ENCODE assay signal across 8 mouse cellular contexts in genomic region chr12:80229010-80229800, GRCm38 (mm10). TPM values are rescaled to one million over a fixed set of nuclear protein-coding genes. Genes with fewer than 3 reads are reported as not detected.
DNase-seq lines count a peak whose midpoint lies in the region; ATAC-seq and TF ChIP-seq lines count a peak whose summit lies in the region.

No protein-coding gene starts in this region.

- peaks cover 69% of the 10 kb centered on the region for H3K4me1 ChIP-seq in intestine, embryonic 16.5 days (ENCODE audit: control insufficient read depth, insufficient read depth, low read length)

- no peak for TF ChIP-seq POLR2A in myocyte (IDR thresholded peaks at IDR 0.05; ENCODE audit: insufficient read length, low read depth)

- no peak overlapping the region for H3K4me3 ChIP-seq in left cerebral cortex, adult 2 months
- no peak overlapping the region for H3K4me3 ChIP-seq in intestine, embryonic 16.5 days (ENCODE audit: low read length)
- H3K4me3 ChIP-seq in myocyte, result peak overlapping the region; percentile 1

- no peak for TF ChIP-seq CTCF in left cerebral cortex, adult 2 months (IDR thresholded peaks at IDR 0.05)

- H3K27ac ChIP-seq in left cerebral cortex, adult 2 months, result peak overlapping the region; percentile 1; the same call in 1 of the 2 replicates
- H3K27ac ChIP-seq in intestine, embryonic 16.5 days (ENCODE audit: low read length), result peak overlapping the region; percentile 91

- peak overlapping the region; percentile 37 for H3K4me2 ChIP-seq in intestine, embryonic 16.5 days (ENCODE audit: low read depth, low read length)
- peak overlapping the region; percentile 75 for H3K4me2 ChIP-seq in myocyte (ENCODE audit: low read depth)

- H3K9me3 ChIP-seq in intestine, embryonic 16.5 days (ENCODE audit: control insufficient read depth, low read length), result 0 out of 2 replicates have a peak, but pooled peaks cover 3% of the 10 kb centered on the region

- ATAC-seq in common myeloid progenitor, adult 5-6 weeks (replicated peaks; ENCODE audit: low read depth, poor library complexity, severe bottlenecking), result peak; percentile 57
- ATAC-seq in intestine, embryonic 16.5 days, result peak; percentile 19

- no peak overlapping the region for H3ac ChIP-seq in myocyte (ENCODE audit: control insufficient read depth, insufficient read length)

- H3K9ac ChIP-seq in intestine, embryonic 16.5 days (ENCODE audit: low read depth, low read length), result peak overlapping the region; percentile 59

- H3K27me3 ChIP-seq in intestine, embryonic 16.5 days (replicated peaks; ENCODE audit: control insufficient read depth, insufficient read depth, low read length), result no peaks in the 10 kb centered on the region
- no peaks in the 10 kb centered on the region for H3K27me3 ChIP-seq in myocyte (ENCODE audit: control insufficient read depth, insufficient read depth, insufficient read length)

- H3K36me3 ChIP-seq in intestine, embryonic 16.5 days (ENCODE audit: control insufficient read depth, insufficient read depth, low read length), result no peaks in the 10 kb centered on the region
- no peaks in the 10 kb centered on the region for H3K36me3 ChIP-seq in myocyte (ENCODE audit: control insufficient read depth, insufficient read depth)

- intact Hi-C loops in left cerebral cortex, adult 2 months (cut with DNase I), result no loop called here

- WGBS in intestine, embryonic 16.5 days, result 35% methylated on average over 5 of the region's 5 CpGs

- no peak for DNase-seq in left cerebral cortex, adult 2 months (ENCODE audit: extremely low spot score in 1 of 2, low spot score in 2 of 2)
- DNase-seq in left cerebral cortex, adult 18-20 months (ENCODE audit: low spot score in 2 of 2), result no peak
- no peak for DNase-seq in embryo, embryonic 10 days (ENCODE audit: low spot score)
- no peak for DNase-seq in layer of hippocampus, adult 11-12 months (ENCODE audit: low spot score)
- no peak for DNase-seq in cerebellum, postnatal 10 days

- peaks cover 80% of the 10 kb centered on the region for H3K79me2 ChIP-seq in myocyte (ENCODE audit: control insufficient read depth, insufficient read depth)

TF ChIP-seq in myocyte, 11 proteins besides CTCF, POLR2A, EP300 and RAD21:
- TF ChIP-seq CEBPB (IDR thresholded peaks at IDR 0.05; ENCODE audit: insufficient read depth, poor library complexity, severe bottlenecking) (no peak), MYOD1 (IDR thresholded peaks at IDR 0.05; ENCODE audit: control insufficient read depth in 1 of 3, insufficient read length in 2 of 3, low read depth in 2 of 3) (no peak), TCF12 (IDR thresholded peaks at IDR 0.05; ENCODE audit: insufficient read depth, poor library complexity, severe bottlenecking) (no peak), USF1 (IDR thresholded peaks at IDR 0.05; ENCODE audit: low read depth) (no peak), MAX (IDR thresholded peaks at IDR 0.05; ENCODE audit: low read depth) (no peak), E2F4 (IDR thresholded peaks at IDR 0.05; ENCODE audit: insufficient read depth) (no peak), SRF (IDR thresholded peaks at IDR 0.05; ENCODE audit: control insufficient read depth, insufficient read length, low read depth) (no peak), REST (IDR thresholded peaks at IDR 0.05; ENCODE audit: insufficient read depth, insufficient read length) (no peak), TCF3 (IDR thresholded peaks at IDR 0.05; ENCODE audit: insufficient read length, low read depth) (no peak)
TF ChIP-seq in myocyte: peak in this region for 0.

RNA-seq across cellular contexts. Expression of gene Actn1, which starts 31.0 kb away (rescaled TPM):
- total RNA-seq in left cerebral cortex, adult 2 months (2021), result 100 to 1,000 TPM; 125 to 130 TPM
- 100 to 1,000 TPM; 107 to 115 TPM for total RNA-seq in left cerebral cortex, adult 18-20 months (2021)
- total RNA-seq in common myeloid progenitor, adult 5-6 weeks (2017), result 2.4 and 10.3 TPM in 2 replicates
- polyA plus RNA-seq in intestine, embryonic 16.5 days (2015; fragmentation: Nextera tagmentation; extraction: Ambion mirVana), result 44.5 and 46.8 TPM in 2 replicates
- polyA plus RNA-seq in myocyte (2012; fragmentation: generic; extraction: Trizol), result 166 TPM
